Mouse (Mus musculus) naive thymus-derived CD4-positive, alpha-beta T cell, adult 2 months (primary cell): ENCODE results near the gene Cryzl1.

Source experiments
- DNase-seq: peaks from one replicate; pipeline ENCODE4 v3.0.0-alpha.2; 2011; ENCODE audit warnings: low read depth

Gene Cryzl1

GRCm38 (mm10) chr16:91728123-91729065 is at the start of gene Cryzl1:
Gene Cryzl1, minus strand, starts transcription at chr16:91728975.
- peak; percentile 93 for DNase-seq

- no peak for DNase-seq
These were observed 43.8 kb upstream of the Cryzl1 start for GRCm38 (mm10) chr16:91772586-91772985.

GRCm38 (mm10) chr16:91771334-91771733 is 42.6 kb upstream of the Cryzl1 start:
- no peak for DNase-seq

GRCm38 (mm10) chr16:91770662-91771061 is 41.9 kb upstream of the Cryzl1 start:
- DNase-seq, result no peak

GRCm38 (mm10) chr16:91769911-91770310 is 41.1 kb upstream of the Cryzl1 start:
- no peak for DNase-seq

DNA sequence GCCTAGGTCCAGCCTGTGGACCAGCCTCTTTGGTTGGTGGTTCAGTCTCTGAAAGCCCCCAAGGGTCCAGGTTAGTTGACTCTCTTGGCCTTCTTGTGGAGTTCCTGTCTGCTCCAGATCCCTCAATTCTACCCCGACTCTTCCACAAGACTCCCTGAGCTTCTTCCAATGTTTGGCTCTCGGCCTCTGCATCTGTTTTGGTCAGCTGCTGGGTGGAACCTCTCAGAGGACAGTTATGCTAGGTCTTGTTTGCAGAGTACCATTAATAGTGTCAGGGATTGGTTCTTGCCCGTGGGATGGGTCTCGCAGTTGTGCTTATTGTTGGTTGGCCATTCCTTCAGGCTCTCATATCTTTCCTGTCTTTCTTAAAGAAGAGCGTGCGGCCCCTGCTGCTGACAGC is 39.8 kb upstream of the Cryzl1 start:
- no peak for DNase-seq

DNA sequence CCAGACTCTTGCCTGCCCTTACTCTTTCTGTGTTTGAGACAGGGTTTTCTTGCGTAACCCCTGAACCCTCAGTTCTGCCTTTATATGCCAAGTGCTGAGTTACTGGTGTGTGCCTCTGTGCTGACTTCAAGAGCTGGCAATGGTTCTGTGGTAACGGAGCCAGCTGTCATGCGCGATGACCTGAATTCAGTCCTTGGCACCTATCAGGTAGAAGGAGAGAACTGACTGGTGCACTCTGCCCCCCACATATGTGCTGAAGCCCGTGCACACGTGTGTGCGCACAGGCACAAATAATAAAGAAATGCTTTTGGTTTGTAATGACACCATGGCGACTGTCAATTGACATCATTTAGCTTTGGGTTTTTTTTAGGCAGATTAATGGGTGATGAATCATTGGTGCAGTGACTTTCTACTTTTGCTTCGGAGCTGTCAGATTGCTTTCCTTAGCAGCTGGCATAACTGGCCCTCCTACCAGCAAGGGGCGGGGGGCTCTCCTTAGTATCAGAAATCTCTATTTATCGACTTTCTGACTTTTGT is 38.5 kb upstream of the Cryzl1 start:
- DNase-seq, result no peak

- DNase-seq, result no peak
These were observed 37.0 kb upstream of the Cryzl1 start for GRCm38 (mm10) chr16:91765816-91766210.

GRCm38 (mm10) chr16:91765121-91765815 is 36.5 kb upstream of the Cryzl1 start:
- DNase-seq, result no peak

DNA sequence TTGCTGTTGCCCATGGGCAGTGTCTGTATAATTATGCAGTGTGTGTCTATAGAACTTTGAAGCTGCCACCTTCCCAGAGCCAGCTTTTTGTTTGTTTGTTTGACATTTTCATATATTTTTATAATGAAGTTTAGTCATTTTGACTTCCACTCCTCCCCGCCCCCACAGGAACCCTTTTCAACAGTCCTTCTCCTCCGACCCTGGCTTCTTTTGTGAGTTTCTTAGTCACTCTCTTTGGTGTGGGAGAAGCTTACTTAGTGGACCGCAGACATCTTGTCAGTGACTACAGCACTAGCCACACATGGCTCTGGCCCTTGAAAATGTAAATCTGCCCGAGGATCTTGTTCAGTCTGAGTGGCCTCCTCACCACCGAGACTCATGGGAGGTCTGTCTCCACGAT is 35.6 kb upstream of the Cryzl1 start:
- DNase-seq, result no peak

DNA sequence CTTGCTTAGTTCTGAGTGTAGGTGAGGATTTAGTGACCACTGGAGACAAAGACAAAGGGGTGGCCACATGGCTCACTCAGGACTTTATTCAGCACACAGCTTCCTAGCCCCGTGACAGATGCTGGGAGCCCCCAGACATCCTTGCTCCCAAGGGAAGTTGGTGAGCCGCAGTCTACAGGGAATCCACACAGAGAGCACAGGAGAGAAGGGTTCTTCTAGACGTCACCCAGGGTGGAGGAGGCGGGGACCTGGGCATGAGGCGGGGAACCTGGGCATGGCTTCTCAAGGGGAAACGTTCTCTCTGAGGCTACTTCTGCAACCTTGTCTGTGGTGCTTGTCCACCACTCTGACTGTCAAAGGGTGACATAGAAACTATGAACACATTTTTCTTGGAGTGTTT is 35.2 kb upstream of the Cryzl1 start:
- DNase-seq, result no peak

DNA sequence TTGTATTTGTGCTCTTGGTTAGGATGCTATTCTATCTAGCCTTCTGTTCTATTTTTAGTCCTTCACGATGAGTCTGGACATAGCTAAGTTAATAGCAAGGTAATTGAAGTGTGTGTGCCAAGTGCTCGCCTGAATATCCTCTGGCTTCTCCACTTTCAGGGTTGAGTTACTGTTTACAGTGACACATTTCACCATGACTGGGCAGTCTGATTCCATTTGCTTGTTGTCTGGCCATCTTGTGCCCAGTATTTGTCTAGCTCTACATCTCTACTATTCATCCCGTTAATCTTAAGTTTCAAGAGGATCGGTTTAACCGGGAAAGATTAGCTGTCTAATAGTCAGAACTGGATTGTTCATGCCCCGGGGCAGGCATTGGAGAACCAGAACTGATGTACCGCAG is 33.7 kb upstream of the Cryzl1 start:
- no peak for DNase-seq

- DNase-seq, result no peak
These were observed 33.0 kb upstream of the Cryzl1 start for GRCm38 (mm10) chr16:91761761-91762160.

- DNase-seq, result no peak
These were observed 32.4 kb upstream of the Cryzl1 start for GRCm38 (mm10) chr16:91761202-91761601.

DNA sequence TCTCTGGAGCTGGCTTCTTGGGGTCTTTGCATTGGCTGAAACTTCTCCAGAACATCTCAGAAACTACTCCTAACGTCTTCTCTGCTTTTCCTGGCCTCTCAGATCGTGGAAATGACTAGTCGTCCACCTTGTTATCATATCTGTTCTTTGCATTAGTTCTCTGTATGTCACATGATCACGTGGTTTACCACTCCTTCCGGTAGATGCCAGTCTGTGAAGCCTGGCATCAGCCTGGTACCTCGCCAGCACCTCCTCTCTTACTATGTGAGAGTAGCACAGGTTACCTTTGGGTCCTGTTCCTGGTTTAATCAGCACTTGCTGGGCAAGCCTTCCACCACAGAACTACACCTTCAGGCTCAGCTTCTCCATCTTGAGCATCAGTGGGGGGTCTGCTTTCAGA is 26.2 kb upstream of the Cryzl1 start:
- peak; percentile 55 for DNase-seq

DNA sequence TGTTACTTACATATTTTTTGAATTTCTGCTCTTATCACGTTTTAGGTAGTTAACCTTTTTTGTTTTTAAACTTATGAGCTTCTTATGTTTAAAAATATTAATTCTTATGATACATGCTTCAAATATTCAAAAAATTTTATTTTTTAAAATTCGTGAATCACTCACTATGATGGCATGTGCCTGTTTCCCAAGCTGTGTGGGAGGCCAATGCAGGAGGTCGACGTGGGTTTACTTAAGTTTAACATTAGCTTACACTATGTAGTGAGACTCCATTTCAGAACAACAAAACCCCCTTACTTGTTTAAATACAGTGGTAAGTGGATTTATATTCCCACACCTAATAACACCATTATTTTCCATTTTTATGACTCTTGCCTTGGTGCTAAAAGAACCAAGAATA is 24.8 kb upstream of the Cryzl1 start:
- no peak for DNase-seq

GRCm38 (mm10) chr16:91751644-91752385 is 23.0 kb upstream of the Cryzl1 start:
- DNase-seq, result no peak

GRCm38 (mm10) chr16:91747567-91747966 is 18.8 kb upstream of the Cryzl1 start:
- DNase-seq, result no peak

GRCm38 (mm10) chr16:91746101-91746950 is 17.6 kb upstream of the Cryzl1 start:
- peak; percentile 37 for DNase-seq

DNA sequence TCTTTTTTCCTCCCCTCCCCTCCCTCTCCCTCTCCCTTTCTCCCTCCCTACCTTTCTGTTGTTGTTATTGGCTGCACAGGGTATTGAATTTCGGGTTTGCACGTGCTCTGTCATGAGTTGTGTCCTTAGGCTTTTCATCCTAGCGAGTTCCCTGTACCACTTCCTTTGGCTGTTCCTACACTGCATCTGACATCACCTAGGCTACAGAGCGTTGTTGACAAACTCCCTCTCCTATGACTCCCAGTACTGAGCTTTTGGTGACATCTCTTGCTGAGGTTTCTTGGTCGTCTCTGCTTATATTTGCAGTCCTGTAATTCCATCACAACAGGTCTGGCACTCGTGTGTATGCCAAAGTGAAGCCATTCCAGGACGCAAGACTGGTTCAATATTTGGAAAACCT is 14.3 kb upstream of the Cryzl1 start:
- no peak for DNase-seq

DNA sequence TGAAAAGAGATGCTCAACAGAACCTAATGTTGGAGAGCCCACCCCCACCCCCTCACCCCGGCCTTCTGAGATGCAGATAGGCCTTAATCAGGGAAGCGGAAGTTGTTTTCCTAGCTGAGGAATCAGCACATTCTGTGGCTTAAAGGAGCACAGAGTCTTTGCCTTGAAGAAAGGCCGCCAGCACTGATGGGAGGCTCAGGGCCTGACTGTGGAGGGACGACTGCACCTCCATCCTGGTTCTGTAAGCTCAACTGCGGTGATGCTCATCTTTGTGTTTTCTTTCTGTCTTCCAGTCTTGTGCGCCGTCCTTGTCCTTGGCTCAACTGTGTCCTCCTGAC is 12.1 kb upstream of the Cryzl1 start:
- DNase-seq, result no peak
